Mouse (Mus musculus): ENCODE data around the gene Stim2. TPM values are rescaled to one million over a fixed set of nuclear protein-coding genes. Genes with fewer than 3 reads are reported as not detected.

Gene Stim2
- total and polyA plus RNA-seq, 2 experiments = 12.2 to 13.2 TPM

DNA sequence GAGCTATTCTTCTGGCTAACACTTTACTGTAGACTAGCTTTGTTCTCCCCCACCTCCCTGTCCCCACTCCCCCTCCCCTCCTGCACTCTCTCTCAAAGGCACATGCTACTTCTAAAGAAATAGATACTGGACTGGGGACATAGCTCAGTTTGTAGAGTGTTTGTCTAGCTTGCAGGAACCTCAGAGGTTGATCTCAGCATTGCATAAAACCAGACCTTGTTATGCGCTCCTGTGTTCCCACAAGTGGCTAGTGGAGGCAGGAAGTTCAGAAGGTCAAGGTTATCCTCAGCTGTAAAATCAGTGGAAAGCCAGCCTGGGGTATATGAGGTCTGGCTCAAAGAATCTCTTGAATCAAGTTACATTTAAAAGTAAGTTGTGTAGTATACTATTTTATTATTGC is 36.4 kb downstream of the Stim2 start:
- TF ChIP-seq POLR2A (IDR thresholded peaks at IDR 0.05; ENCODE audit: extremely low read depth, insufficient read depth, low read length) (no peak), CTCF (IDR thresholded peaks at IDR 0.05; ENCODE audit: low read depth, low read length) (no peak)
- Histone ChIP-seq H3K4me3 (ENCODE audit: insufficient read depth, low read depth, low read length) (no peak overlapping the region), H3K79me2 (ENCODE audit: control insufficient read depth, insufficient read depth, low read length) (peaks cover 16% of the 10 kb centered on the region; the same call in 1 of the 2 replicates), H3K27ac (replicated peaks; ENCODE audit: insufficient read depth, low read depth, low read length) (no peak overlapping the region), H3K4me1 (ENCODE audit: control insufficient read depth, insufficient read depth, low read length) (peaks cover 6% of the 10 kb centered on the region), H3K27me3 (ENCODE audit: control insufficient read depth, insufficient read depth, low read length) (no peaks in the 10 kb centered on the region), H3K36me3 (ENCODE audit: control insufficient read depth, insufficient read depth, low read length) (no peaks in the 10 kb centered on the region; the same call in 1 of the 2 replicates), H3K9ac (ENCODE audit: low read depth, low read length) (no peak overlapping the region)
- peak; percentile 67 for DNase-seq (ENCODE audit: extremely low read depth, low read depth, low spot score)
- WGBS = 13% methylated on average over 1 of the region's 1 CpGs

DNA sequence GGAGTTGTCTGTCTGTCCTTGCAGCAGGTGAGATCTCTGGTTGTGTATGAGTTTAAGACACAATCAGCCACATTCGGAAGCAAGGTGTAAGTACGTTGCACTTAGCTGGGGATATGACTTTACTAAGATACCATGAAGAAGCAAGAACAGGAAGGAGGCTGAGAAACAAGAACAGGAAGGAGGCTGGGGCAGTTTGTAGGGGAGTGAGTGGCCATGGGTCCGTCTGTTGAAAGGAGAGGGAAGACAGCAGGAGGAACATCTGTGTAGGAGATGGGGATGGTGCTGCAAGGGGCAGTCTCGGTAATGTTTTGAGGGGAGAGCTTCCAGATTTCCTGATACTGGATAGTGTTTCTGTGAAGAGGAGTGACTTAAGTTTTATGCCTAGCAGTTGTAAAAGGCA is 40.3 kb downstream of the Stim2 start:
- H3K27me3 ChIP-seq (ENCODE audit: control insufficient read depth, insufficient read depth, low read length) = no peaks in the 10 kb centered on the region
- H3K79me2 ChIP-seq (ENCODE audit: control insufficient read depth, insufficient read depth, low read length) = peaks cover 28% of the 10 kb centered on the region
- no peak for DNase-seq (ENCODE audit: extremely low read depth, low read depth, low spot score)
- H3K9ac ChIP-seq (ENCODE audit: low read depth, low read length) = no peak overlapping the region
- H3K27ac ChIP-seq (replicated peaks; ENCODE audit: insufficient read depth, low read depth, low read length) = no peak overlapping the region
- TF ChIP-seq POLR2A (IDR thresholded peaks at IDR 0.05; ENCODE audit: extremely low read depth, insufficient read depth, low read length) (no peak), CTCF (IDR thresholded peaks at IDR 0.05; ENCODE audit: low read depth, low read length) (no peak)
- peaks cover 12% of the 10 kb centered on the region for H3K4me1 ChIP-seq (ENCODE audit: control insufficient read depth, insufficient read depth, low read length)
- WGBS = 86% methylated on average over 4 of the region's 4 CpGs
- no peaks in the 10 kb centered on the region for H3K36me3 ChIP-seq (ENCODE audit: control insufficient read depth, insufficient read depth, low read length)
- H3K4me3 ChIP-seq (ENCODE audit: insufficient read depth, low read depth, low read length) = no peak overlapping the region

DNA sequence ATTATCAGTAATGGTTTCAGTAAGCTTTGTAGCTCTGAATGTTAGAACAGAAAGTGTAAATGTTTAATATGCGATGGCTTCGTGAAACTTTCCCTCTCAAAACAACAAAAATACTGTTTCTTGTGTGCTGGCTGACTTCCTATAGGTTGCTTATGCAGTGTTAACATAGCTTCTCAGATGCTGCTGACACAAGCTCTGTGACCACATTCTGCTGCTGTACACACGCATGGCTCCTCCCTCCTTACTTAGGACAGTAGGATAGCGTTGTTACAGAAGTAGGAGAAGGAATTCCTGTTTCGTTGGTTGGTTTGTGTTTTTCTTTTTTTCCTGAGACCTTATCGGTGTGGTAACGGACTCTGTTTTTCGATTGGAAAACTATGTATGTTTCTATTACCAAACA is 42.2 kb downstream of the Stim2 start:
- H3K79me2 ChIP-seq (ENCODE audit: control insufficient read depth, insufficient read depth, low read length) = peaks cover 30% of the 10 kb centered on the region
- whole genome bisulfite sequencing = 79% methylated on average over 8 of the region's 8 CpGs
- no peaks in the 10 kb centered on the region for H3K36me3 ChIP-seq (ENCODE audit: control insufficient read depth, insufficient read depth, low read length)
- no peak overlapping the region for H3K27ac ChIP-seq (replicated peaks; ENCODE audit: insufficient read depth, low read depth, low read length)
- H3K4me1 ChIP-seq (ENCODE audit: control insufficient read depth, insufficient read depth, low read length) = peaks cover 12% of the 10 kb centered on the region
- H3K4me3 ChIP-seq (ENCODE audit: insufficient read depth, low read depth, low read length) = no peak overlapping the region
- no peaks in the 10 kb centered on the region for H3K27me3 ChIP-seq (ENCODE audit: control insufficient read depth, insufficient read depth, low read length)
- TF ChIP-seq POLR2A (IDR thresholded peaks at IDR 0.05; ENCODE audit: extremely low read depth, insufficient read depth, low read length) (no peak), CTCF (IDR thresholded peaks at IDR 0.05; ENCODE audit: low read depth, low read length) (no peak)
- no peak overlapping the region for H3K9ac ChIP-seq (ENCODE audit: low read depth, low read length)
- no peak for DNase-seq (ENCODE audit: extremely low read depth, low read depth, low spot score)

DNA sequence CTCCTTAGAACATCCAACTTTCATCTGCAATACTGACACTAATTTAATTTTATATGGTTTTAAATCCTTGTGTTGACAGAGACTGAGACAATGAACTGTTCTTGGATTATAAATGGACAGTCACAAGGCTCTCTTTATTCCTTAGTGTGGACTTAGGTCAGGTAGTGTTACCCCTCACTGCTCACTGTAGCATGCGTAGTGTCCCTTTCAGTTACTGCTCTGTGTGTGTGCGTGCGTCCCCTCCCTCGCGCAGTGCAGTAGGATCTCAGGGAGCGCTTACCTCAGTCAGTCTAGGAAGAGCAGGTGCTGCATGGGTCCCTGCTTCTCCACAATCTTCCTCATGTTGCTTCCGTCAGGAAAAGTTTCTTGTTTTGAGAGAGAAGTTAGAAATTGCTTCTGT is 43.7 kb downstream of the Stim2 start:
- H3K4me1 ChIP-seq (ENCODE audit: control insufficient read depth, insufficient read depth, low read length) = peaks cover 16% of the 10 kb centered on the region
- DNase-seq (ENCODE audit: extremely low read depth, low read depth, low spot score) = no peak
- no peaks in the 10 kb centered on the region for H3K36me3 ChIP-seq (ENCODE audit: control insufficient read depth, insufficient read depth, low read length)
- 94% methylated on average over 7 of the region's 7 CpGs for whole genome bisulfite sequencing
- TF ChIP-seq CTCF (IDR thresholded peaks at IDR 0.05; ENCODE audit: low read depth, low read length) (no peak), POLR2A (IDR thresholded peaks at IDR 0.05; ENCODE audit: extremely low read depth, insufficient read depth, low read length) (no peak)
- H3K4me3 ChIP-seq (ENCODE audit: insufficient read depth, low read depth, low read length) = no peak overlapping the region
- H3K9ac ChIP-seq (ENCODE audit: low read depth, low read length) = no peak overlapping the region
- peaks cover 35% of the 10 kb centered on the region for H3K79me2 ChIP-seq (ENCODE audit: control insufficient read depth, insufficient read depth, low read length)
- no peak overlapping the region for H3K27ac ChIP-seq (replicated peaks; ENCODE audit: insufficient read depth, low read depth, low read length)
- H3K27me3 ChIP-seq (ENCODE audit: control insufficient read depth, insufficient read depth, low read length) = no peaks in the 10 kb centered on the region

DNA sequence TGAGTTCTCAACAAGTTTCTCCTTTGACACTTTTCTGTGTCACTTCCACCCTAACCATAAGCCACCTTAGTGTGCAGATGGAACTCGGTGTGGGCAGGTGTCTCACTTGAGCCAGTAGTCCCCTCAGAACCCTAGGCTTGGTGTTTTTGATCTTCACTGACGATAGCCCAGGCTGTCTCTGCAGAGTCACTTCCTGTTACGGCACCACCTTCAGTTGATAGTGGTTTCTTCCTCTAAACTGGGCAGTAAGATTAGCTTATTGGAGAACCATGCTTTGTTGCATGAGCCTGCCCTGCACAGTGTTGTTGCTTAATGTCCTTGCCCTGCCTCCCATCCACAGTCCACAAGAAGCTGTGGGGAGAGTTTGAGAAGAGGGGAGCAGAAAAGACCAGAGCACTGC is 47.2 kb downstream of the Stim2 start:
- Histone ChIP-seq H3K36me3 (ENCODE audit: control insufficient read depth, insufficient read depth, low read length) (no peaks in the 10 kb centered on the region), H3K9ac (ENCODE audit: low read depth, low read length) (no peak overlapping the region), H3K27ac (replicated peaks; ENCODE audit: insufficient read depth, low read depth, low read length) (no peak overlapping the region), H3K4me1 (ENCODE audit: control insufficient read depth, insufficient read depth, low read length) (peaks cover 19% of the 10 kb centered on the region), H3K27me3 (ENCODE audit: control insufficient read depth, insufficient read depth, low read length) (no peaks in the 10 kb centered on the region), H3K4me3 (ENCODE audit: insufficient read depth, low read depth, low read length) (no peak overlapping the region), H3K79me2 (ENCODE audit: control insufficient read depth, insufficient read depth, low read length) (peaks cover 35% of the 10 kb centered on the region)
- DNase-seq (ENCODE audit: extremely low read depth, low read depth, low spot score) = peak; percentile 17
- TF ChIP-seq CTCF (IDR thresholded peaks at IDR 0.05; ENCODE audit: low read depth, low read length) (no peak), POLR2A (IDR thresholded peaks at IDR 0.05; ENCODE audit: extremely low read depth, insufficient read depth, low read length) (no peak)
- 65% methylated on average over 3 of the region's 3 CpGs for WGBS

DNA sequence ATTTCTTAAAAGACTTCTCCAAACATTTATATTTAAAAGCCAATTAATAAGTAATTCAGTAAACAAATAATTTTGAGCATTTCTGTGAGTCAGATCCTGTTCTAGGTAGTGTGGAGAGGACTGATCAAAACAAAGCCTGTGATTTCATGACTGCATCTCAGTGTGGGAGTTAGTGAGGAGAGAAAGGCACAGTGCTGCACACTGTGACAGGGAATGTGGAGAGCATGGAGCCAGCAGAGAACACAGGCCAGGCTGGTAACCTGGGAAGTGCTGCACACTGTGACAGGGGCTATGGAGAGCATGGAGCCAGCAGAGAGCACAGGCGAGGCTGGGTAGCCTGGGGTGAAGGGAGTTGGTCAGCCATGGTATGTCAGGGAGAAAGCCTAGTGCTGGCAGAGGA is 48.1 kb downstream of the Stim2 start:
- TF ChIP-seq POLR2A (IDR thresholded peaks at IDR 0.05; ENCODE audit: extremely low read depth, insufficient read depth, low read length) (no peak), CTCF (IDR thresholded peaks at IDR 0.05; ENCODE audit: low read depth, low read length) (no peak)
- H3K27me3 ChIP-seq (ENCODE audit: control insufficient read depth, insufficient read depth, low read length) = no peaks in the 10 kb centered on the region
- peaks cover 18% of the 10 kb centered on the region for H3K4me1 ChIP-seq (ENCODE audit: control insufficient read depth, insufficient read depth, low read length)
- peaks cover 34% of the 10 kb centered on the region; the same call in 1 of the 2 replicates for H3K79me2 ChIP-seq (ENCODE audit: control insufficient read depth, insufficient read depth, low read length)
- H3K4me3 ChIP-seq (ENCODE audit: insufficient read depth, low read depth, low read length) = no peak overlapping the region
- no peak overlapping the region for H3K27ac ChIP-seq (replicated peaks; ENCODE audit: insufficient read depth, low read depth, low read length)
- WGBS = 73% methylated on average over 1 of the region's 1 CpGs
- no peak overlapping the region for H3K9ac ChIP-seq (ENCODE audit: low read depth, low read length)
- H3K36me3 ChIP-seq (ENCODE audit: control insufficient read depth, insufficient read depth, low read length) = no peaks in the 10 kb centered on the region
- DNase-seq (ENCODE audit: extremely low read depth, low read depth, low spot score) = no peak

Measured in liver, adult 2 months (tissue).